Mouse (Mus musculus) embryo, embryonic 11 days (tissue): Measurements from ENCODE around the gene Misp.

Source experiments
- DNase-seq: peaks from one replicate; pipeline ENCODE4 v3.0.0-alpha.2; 2015

Misp gene

DNA sequence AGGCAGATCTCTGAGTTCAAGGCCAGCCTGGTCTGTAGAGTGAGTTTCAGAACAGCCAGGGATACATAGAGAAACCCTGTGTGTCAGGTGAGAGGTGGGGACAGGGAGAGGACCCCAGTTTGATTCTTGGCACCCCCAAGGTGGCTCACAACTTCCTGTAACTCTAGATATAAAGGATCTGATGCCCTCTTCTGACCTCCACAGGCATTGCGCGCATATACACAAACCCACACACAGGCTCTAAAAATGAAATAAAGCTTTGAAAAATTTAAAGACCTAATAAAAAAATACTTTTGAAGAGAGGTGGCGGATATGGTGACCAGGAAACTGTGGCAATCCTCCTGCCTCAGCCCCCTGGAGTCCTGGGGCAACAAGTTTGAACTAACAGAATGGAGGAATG, 24.9 kb upstream of the Misp start:
- DNase-seq = no peak

DNA sequence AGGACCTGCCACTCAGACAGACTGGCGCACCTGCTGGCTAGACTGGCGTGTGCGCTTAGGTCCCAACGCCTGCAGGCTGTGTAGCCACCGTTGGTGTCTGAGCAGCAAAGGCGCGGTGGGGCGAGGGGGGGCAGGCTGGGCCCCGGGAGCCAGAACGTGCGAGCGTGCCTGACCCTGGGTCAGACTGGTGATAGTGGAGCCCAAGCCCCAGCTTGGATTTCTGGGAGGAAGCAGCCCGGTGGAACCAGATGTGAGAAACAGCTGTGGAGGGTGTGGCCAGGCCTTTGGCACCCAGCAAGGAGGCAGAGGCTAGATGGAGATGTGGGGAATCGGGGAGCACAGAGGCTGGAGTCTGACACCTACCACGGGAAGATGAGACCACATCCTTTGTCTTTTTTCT, 23.5 kb upstream of the Misp start:
- peak; percentile 46 for DNase-seq

DNA sequence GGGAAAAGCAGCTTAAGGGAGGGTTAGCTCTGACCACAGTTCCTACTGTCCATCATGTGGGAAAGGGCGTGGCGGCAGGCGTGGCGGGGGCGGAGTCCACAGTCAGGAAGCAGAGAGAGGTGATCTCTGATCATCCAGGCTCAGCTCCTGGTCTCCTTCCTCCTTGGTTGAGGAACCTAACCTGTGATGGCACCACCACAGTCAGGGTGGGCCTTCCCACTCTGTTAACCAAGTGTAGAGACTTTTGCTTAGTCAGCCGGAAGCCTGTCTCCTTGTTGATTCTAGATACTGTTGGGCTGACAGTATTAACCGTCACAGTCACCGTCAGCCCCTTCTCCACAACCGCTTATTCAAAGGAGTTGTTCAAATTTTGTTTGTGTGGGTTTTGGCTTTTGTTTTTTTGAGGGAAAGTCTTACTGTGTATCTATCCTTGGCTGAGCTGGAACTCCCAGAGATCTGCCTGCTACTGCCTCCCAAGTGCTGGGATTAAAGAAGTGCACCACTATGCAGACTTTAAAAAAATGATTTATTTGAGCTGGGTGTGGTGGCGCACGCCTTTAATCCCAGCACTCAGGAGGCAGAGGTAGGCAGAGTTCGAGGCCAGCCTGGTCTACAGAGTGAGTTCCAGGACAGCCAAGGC, 22.4 kb upstream of the Misp start:
- no peak for DNase-seq

DNA sequence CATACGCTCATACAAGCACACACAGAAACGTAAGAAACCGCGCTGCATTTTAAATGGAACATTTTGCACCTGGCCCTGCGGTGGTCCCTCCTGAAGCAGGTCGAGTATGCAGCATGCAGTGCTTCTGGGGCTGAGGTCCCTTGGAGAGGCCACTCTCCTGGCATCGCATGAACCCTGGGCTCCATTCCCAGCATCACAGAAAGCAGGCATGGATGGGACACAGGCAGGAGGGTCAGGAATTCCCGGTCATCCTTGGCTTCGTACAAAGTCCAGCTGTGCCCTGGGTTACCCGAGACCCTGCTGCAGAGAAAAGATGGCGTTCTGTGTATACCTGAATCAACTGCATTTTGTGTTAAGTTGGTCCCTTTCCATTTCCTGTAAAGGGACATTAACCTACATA, 20.3 kb upstream of the Misp start:
- DNase-seq = no peak

DNA sequence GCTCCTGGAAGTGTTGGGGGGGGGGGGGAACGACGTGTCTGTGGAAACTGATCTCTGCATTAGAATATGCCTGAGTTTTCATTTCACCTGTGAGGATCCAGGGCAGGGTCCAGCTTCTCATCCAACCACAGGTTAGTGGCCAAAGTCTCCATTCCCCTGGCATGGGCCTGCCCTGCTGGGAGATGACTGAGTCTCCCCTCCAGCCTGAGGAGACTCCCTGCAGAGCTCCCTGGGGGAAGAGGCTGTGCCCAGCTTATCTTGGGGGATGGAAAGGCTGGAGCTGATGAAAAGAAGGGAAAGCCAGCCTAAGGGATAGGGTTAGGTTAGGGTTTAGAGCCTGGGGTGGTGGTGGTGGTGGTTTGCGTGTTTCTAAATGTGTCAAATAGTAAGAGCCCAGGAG, 19.0 kb upstream of the Misp start:
- DNase-seq = no peak

DNA sequence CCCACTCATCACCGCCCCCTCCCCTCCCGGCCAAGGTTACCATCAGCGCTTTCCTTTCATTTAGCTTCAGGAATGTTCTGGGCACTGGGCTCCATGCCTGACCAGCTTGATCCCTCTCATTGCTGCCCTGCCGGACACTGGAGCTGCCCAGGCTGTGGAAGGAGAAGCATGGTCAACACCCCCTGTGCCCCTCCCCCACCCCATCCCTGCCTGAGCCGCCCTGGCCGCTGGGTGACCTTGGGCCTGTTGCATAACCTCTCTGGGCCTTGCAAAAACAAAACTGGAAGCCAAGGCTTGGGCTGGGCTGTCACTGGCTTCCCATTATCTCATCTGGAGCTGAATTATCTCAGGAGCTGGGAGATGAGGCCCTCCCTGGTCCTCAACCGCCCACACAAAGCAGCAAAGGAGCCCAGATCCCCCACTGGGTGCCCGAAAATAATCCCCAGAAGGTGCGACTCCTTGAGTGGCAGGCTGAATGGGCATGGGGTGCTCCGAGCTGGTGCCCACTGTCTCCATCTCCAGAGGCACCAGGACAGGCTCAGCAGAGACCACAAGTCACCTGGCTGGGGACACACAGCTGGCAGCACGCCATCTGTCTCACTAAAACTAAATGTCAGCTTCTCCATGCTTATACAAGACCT, 18.3 kb upstream of the Misp start:
- no peak for DNase-seq

DNA sequence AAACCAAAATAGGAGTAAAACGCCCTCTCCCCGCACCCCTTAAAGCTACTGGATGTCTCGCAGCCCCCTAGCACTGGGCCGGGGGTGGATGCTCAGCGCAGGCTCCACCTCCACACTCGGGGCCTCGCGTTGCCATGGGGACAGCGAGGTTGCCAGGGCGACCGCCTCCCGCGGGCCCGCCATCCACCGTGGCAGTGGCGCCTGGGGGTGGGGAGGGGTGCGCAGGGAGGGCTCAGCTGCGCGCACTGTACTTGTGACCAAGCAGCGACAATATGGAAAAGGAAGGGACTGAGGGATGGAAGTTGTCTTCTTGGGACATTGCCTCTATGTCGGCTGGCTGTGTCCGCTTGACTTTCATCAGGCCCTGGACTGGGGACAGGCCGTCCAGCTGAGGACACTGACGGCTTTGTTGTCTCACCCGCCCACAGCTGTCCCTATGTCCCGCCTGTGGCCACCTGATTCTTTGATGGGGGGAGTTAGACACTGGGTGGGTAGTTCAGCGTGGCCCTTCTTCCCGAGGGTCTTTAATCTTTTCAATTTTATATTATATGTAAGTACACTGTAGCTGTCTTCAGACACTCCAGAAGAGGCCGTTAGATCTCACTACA, 17.0 kb upstream of the Misp start:
- DNase-seq = peak; percentile 92

DNA sequence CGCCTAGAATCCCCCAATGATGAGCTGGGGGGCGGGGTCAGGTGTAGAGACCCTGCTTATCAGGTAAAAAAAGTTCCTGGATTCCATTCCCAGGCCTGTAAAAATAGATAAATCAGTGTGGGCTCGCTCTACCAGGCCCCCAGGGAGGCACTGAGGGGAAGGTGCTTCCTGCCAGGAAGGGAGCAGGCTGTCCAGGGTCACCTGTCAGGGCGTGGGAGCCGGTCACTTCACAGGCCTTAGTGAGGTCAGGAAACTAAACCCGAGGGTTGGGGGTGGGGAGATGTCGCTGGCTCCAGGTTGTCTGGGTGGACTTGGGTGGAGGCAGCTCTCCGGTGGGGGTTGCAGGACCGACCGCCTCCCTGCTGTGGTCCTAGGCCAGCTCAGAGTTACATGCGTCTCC, 15.2 kb upstream of the Misp start:
- DNase-seq = no peak

DNA sequence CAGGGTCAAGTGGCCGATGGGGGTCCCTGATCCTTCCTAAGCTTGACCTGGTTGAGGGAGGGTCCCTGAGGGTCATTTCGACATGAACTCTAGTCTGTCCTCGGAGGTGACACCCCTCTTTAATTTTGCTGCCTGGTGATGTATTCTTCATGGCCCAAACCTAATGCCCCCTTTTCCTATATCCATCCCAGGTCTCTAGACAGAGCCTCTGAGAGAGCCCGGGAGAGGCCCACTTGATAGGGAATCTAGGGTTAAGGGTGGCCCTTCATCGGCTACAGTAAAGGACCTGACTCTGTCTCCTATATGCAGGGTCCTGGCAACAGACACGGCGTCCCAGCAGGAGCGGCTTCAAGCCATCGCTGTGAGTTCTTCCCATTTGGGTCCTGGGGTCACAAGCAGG, 14.5 kb upstream of the Misp start:
- DNase-seq = no peak

DNA sequence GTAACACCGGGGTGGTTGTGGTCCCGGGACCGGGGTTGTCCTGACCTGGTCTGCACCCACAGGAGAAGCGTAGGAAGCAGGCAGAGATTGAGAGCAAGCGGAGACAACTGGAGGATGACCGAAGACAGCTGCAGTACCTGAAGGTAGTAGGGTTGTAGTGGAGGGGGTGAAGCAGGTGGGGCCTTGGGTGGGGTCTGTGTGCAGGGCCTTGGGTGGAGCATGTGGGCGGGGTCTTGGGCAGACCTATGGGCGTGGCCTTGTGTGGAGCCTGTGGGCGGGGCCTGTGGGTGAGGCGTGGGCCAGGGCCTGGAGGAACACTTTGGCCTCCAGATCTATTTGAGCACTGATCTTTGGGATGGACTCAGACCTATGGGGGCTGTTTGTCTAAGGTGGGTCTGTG, 13.8 kb upstream of the Misp start:
- DNase-seq = no peak

DNA sequence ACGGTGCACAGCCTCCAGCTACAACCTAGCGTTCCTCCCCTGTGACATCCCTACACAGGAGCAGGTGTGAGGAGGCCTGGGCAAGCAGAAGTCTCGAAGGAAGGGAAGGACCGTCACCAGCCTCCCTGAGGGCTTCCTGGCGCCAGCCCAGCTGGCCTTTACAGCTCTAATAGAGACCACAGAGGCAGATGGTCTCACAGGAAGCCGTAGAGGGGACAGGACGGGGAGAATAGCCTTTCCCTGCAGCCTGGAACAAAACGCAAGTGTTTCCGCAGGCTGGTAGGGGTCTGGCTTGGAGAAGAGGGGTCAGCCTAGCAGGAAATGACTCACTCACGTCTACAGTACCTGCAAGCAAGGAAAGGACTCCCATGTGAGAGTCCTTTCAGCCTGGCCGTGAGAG, 13.0 kb upstream of the Misp start:
- DNase-seq = no peak

DNA sequence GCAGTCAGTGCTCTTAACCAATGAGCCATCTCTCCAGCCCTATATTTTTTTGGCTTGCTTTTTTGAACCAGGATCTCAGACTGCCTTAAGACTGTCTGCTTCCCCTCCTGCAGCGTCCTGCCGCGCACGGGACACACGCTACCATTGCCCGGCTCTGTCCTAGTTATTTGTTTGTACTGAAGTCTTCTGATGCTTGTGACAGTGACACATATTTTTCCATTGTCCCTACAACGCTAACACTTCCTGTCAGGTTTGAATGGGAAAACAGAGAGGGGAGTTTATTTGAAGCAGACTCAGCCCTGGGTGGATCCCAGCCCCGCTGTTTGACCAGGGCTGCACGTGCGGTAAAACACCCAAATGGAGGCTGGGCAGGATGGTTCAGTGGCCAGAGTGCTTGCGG, 12.1 kb upstream of the Misp start:
- DNase-seq = no peak

DNA sequence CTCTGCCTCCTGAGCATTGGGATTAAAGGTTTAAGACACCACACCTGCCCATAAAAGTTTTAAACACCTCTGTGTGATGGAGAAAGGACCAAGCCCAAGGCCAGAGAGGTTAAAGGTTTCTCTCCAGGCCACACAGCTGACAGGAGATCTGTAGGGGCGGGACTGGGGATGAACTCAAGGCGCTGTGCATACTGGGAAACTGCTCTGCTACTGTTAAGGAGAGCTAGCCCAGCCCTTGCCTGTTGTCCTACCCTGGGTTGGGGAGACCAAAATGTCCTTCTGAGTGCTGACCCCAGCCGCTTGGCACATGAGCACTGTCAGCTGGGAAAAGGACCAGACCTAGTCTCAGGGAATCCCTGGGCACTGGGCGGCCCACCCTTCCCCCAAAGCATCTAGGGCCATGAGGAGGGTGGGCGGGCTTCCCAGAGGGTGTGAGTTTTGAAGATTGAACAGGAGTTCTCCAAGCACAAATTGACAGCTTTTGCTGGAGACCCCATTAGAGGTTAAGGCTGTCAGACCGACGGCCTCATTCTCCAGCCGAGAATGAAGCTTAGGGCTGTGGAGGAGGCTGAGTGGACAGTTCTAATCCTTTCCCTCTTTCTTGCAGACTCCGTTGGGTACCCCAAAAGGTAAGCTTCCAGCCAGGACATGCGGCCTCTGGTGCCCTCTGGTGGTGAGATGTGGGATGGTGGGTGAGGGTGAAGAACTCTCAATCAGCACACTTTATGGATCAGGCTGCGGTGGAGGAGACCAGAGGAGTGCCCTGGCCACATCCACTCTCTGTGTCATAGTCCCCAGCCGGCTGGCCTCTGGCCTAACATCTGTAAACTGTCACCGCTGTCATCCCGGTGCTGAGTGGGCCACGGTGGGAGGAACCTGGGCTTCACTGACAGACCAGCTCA, 8.8 kb upstream of the Misp start:
- peak; percentile 80 for DNase-seq

DNA sequence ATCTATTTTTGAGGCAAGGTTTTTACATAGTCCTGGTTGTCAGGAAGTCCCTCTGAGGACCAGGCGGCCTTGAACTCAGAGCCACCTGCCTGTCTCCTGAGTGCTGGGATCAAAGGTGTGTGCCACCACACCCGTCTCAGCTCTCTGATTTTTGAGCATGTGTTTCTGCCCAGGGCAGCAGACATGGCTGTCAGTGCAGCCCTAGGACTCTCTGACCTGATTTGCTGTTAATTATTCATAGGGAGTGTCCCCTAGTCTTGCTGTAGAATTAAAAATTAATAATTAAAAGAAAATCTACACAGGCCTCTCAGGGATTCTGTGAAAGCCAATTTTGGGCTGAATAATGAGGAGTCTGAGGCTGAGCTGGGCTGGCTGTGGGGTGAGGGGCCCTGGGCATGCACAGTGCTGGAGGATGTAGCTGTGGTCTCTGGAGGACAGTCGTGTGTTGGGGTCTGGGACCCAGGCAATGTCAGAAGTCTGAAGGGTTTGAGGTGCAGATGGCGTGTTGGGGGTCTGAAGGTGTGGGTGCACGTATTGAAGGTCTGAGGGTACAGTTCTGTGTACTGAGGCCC, 6.4 kb upstream of the Misp start:
- DNase-seq = no peak

DNA sequence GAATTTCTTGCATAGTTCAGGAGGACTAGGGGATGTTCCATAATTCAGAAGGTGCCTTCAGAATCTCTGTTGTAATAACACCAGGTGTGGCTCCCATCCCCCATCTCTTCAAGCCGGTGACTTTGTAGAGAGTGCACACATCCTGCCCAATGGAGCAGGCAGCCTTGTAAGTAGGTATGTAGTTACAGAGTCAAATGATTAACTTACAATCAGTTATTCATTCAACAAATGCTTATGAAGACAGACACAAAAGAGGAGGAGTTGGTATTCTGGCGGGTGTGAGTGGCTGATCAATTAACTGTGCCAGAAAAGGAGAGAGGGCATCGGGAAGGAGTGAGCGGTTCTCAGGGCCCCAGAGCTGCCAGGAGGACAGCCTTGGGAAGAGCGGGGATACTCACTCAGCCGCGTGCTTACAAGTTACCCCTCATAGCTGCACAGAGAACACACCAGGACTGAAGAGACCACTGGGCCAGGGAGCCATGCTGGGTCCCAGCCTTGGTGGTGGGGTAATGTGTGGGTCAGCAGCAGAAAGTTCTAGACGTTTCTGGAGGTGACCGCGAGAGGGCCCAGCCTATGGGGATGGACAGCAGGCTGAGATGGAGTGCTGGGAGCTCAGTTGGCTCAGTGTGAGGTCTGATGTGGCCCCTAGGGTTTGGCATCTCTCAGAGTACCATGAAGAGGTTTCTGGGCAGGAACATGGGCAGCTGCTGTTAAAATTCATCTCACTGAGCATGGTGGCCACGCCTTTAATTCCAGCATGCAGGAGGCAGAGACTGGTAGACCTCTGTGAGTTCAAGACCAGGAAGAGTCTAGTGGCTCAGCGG, 4.9 kb upstream of the Misp start:
- no peak for DNase-seq

DNA sequence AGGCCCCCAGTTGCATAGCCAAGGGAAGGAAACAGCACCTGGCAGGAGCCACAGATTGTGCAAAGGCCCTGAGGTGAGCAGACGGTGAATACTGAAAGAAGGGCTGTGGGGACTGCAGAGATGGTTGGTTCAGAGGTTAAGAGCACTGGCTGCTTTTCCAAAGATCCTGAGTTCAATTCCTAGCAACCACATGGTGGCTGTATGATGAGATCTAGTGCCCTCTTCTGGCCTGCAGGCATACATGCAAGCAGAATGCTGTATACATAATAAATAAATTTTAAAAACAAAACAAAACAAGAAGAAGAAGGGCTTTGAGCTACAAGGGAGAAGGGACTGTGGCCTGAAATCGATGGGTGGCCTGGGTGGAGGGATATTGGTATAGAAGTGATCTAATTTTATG, 3.7 kb upstream of the Misp start:
- DNase-seq = no peak

DNA sequence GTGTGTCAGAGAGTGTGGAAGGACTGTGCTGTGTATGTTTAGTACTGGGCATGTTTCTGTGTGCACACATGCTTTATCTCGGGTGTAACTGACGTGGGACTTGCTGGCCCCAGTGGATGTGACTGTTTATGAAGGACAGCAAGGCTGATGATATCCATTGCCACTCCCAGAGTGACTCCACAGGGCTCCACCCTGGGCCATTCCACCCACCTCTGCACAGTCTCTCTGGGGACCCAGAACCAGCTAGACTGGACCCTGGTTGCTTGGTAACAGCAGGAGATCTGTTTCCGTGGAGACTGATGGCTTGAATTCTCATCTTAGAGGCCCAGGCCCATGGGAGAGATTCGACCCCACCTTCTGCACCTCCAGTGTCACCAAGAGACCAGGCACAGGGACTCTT, 2.6 kb upstream of the Misp start:
- no peak for DNase-seq

DNA sequence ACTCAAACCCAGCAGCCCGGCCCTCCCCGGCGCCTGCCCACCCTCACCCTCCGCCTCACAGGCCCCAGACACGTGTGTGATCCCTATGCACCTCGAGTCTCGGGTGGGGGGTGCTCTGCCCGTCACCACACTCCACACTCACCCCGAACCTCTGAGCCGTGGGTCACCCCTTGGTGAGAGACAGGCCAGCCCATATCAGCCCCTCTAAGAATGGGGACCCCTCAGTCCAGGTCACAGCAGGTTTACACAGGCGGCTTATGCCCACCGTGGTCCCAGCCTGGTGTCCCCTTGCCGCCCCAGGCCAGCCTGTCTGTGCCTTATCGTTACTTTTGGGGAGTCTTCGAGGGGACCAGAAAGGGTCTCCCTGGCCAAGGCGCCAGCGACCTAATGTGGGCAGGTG, 1.2 kb upstream of the Misp start:
- no peak for DNase-seq

DNA sequence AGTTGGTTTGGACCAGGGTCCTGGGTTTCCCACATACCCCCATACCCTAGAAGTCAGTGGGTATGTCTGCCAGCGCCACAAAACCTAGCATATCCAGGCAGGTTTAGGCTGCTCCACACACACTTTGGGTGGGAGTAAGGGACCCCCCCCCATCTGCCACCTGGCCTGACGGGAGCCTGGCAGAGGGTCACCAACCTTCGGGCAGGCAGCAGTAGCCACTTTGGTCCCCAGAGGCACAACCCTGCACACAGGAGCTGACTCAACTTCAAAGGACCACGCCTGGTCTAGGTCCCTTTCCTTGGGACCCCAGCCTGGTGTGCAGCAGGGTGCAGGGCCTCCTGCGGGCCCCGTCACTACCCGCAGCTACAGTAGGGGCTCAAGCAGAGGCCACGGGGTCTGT, 512 bp upstream of the Misp start:
- no peak for DNase-seq

DNA sequence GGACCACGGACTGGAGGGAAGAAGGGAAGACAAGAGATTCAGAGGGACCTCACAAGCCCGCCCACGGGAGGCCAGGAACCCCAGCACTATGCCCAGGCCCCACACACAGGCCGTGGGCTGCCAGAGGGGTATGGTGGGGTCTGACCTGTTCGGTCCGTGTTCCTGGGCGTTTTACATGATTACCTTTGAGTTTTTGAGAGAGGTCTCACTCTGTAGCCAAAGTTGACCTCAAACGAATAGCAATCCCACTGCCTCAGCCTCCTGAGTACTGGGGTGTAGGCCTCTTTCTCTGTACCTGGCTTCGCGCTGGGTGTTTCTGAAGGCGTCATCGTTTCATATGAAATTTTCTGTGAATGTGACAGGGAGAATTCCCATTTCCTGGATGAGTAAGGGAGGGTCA, 942 bp downstream of the Misp start:
- no peak for DNase-seq

DNA sequence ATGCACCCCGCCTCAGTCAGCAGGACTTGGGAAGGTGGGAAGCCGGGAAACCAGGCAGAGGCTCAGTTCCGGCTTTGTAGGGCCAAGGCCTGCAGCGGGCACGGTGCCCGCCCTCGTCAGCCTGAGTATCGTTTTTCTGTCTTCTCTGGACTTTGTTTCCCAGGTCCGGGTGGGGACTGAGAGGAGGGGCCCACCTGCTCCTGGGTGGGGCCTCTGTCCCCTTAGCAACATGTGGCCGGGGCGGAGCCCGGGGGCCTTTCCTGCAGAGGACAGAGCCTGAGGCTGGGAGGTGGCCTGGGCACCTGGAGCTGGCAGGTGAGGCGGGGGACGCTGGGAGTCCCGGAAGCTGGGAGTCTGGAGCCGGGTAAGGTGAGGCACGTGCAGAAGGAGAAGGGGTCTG, 1.6 kb downstream of the Misp start:
- DNase-seq = no peak

DNA sequence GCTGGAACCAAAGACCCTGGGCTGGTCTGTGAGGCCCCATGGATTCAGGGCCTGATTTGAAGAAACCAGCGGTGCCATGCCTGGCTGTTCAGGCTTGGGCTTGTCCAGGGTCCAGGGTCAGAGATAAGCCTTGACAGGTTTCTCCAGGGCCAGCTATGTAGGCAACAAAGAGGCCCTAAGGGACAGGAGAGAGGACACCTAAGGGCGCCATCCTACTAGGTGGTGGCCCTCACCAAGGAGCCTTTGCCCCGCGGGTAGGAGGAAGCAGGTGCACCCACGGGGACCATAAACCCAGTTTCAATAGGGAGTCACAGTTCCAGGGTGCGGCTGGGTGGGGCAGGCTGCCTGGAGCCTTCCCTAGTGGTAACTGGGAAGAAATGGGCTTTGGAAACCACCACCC, 2.2 kb downstream of the Misp start:
- no peak for DNase-seq

DNA sequence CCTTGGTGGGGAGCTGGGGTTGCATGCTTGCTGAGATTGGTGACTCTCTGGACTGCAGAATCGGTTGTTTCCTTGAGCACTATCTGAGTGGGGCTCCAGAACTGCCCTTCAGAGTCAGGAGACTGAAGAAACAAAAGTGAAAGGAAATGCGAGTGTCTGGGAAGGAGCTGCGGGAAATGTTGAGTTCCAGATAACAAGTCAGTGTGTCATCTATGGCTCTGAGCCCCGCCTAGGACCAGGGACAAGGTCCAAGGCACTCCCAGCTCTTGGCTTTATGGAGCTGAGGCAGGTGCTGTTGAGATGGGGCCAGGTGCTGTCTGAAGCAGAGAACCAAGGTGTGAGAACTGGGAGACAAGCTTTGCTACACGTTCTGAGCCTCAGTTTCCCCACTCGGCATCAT, 3.6 kb downstream of the Misp start:
- no peak for DNase-seq
